Mouse (Mus musculus) A20 (cell line): Measurements from ENCODE around the gene Soga1.

Source experiments
- DNase-seq: peaks from one replicate; pipeline ENCODE4 v3.0.0-alpha.2; 2011; ENCODE audit warnings: low read depth, low spot score

The Soga1 gene

DNA sequence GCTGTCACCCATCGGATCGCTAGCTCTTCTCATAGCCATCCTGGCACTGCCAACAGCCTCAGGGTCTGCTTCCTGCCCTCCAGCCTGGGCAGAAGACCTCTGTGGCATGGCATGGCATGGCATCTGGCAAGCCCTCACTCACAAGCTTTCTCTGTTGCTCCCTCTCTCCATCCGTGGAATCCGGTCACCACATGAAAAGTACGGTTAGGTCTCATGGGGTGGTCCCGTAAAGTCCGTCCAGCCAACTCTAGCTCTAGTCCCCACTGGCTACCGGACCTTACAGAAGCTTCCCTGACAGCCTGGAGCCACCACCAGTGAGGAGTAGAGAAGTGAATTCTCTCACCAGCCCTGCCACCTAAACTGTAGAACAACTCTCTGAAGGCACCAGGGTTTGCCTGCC lies 2.3 kb upstream of the Soga1 start:
- DNase-seq = no peak

DNA sequence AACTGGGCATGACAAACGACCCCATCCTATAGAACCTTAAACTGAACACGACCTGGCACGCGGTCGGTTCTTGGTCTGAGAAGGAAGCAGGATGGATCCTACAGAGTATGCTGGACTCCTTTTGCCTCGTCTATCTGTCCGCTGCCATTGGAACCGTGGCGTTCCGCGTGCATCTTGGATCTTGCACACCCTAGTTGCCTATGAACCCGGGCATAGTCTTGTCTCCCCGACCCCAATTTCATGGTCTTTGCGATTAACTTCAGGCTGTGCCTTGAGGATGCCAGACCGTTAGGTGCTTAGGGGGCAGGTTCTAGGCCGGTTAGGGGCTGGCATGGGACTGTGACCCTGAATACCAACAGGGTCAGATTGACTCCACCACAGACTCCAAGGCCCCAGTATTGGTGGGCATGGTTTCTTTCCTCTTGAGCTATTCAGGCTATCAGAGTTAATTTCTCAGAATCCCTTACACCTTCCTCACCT lies 687 bp upstream of the Soga1 start:
- no peak for DNase-seq

DNA sequence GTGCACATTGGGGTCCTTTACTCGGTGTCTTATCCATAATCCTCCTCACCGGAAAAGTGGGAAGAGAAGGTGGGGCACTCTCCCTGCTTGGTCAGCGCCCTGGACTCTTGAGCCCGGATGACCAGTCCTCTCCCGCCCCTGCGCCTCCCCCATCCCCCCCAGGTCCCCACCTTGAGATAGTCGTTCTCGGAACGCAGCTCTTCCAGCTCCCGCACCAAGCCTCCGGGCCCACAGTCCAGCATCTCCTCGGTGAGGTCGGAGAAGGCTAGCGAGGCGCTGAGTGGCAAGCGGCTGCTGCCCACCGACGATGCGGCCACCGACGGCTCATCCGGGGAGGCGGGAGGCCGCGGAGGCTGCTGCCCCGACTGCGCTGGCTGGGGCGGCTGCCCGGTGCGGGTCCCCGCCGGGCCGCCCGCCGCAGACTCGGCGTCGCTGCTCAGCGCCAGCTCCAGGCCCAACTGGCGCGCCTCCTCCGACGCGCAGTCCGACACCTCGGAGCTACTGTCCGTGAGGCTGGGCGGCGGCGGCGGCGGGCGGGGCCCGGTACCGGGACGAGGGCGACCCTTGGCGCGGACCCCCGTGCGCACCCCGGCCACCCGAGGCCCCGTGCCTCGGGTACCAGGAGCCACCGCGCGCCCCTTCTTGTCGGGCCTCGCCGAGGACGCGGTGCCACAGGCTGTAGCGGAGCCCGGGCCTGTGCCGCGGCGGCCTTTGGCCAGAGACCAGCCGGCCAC lies 828 bp downstream of the Soga1 start:
- no peak for DNase-seq

DNA sequence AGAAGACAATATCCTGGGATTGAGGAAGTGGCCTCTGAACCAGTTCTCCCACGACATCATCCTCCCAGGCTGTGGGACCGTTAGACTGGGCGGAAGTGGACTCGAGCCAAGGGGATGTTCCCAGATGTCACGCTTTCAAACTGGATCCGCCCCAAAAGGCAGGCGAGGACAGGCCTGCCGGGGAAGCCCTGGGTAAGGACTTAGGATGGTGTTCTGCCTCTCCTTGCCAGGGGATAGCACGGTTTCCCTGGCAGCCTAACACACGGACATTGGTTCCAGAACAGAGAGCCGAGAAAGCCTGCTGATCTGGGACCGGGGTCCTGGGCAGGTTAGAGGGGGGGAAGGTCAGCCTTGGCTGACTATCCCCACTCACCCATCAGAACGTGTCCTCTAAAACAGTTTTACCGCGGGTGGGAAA lies 1.4 kb downstream of the Soga1 start:
- no peak for DNase-seq

DNA sequence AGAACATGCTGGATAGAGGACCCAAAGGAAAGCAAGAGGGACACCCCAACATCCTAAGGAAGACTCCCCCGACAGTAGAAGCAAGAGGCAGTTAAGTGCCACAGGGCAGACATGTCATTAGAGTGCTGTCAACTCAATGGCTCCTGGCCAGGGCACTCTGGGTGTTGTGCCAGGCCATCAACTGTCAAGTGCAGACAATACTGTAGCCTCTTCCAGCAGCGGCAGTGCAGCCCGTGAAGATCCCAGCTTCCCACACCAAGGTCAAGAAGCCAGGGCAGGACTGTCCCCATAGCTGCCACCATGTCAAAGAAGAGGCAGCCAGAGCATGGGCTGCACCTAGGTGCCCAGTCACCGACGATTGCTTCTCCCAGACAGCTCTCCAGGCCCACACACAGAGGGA lies 1.9 kb downstream of the Soga1 start:
- no peak for DNase-seq

DNA sequence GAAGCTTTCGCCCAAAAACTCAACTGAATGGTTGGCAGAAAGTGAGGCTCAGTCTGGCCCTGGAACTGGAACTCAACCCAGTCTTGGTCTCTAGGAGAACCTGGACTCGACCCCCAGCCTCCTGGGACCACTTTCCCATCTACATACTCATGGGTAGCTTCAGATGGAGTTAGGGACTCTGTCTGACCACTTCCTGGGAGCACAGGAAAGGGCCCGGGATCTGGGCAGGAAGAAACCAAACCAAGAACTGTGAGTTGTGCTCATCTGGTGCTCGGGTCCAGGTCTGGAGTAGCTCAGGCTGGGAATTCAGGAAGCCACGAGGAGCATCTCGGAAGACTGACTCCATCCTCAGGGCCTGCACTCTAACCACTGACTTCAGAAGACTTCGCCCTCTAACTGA lies 2.5 kb downstream of the Soga1 start:
- DNase-seq = no peak

DNA sequence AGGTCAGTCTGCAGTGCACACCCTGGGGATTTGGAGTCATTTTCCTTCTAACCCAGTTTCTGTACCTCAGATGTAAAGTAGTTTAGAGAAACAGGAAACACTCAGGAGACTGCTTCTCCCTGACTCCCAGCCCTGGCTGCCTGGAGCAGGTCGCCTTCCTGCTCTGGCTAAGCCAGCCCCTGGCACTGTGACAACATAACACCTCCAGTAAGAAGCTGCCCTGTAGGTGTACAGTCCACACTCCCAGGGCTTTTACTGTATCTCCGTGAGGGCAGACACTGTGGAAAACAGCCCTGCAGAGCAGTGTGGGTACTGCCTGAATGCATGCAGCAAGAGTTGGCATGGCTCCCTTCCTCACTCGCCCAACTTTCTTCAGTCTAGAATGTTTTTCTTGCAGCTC lies 3.4 kb downstream of the Soga1 start:
- DNase-seq = no peak

DNA sequence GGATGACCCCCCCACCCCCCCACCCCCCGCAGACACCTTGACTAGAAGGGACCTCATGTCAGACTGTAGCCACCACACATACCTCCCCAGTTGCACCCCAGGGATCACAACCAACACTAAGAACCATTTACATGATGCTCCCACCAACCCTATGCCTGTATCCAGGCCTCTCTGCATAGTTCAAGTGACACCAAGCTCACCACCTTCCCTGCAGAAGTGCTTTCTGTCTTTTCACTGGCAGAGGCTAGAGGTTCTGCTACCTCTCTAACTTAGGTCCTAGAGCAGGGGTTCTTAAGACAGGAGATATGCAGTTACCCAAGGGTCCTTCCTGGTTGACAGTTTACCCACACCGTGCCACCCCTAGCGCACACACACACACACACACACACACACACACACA lies 3.8 kb downstream of the Soga1 start:
- DNase-seq = no peak

DNA sequence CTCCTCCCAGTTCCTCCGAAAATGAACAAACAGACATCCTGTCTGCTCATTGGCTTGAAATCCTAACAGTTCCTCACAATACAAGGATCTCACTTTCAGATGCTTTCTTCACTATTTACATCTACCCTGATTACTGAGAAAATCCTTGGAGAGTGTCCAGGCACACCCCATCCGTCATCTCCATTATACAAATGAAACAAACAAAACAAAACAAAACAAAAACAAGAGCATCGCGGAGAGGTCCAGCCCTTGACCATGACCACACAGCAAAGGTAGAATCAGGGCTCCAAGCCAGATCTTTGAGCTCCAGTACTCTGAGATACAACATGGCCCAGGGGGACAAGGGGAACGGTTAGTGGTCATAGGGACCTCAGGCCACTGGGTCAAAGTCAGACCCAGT lies 4.3 kb downstream of the Soga1 start:
- no peak for DNase-seq

DNA sequence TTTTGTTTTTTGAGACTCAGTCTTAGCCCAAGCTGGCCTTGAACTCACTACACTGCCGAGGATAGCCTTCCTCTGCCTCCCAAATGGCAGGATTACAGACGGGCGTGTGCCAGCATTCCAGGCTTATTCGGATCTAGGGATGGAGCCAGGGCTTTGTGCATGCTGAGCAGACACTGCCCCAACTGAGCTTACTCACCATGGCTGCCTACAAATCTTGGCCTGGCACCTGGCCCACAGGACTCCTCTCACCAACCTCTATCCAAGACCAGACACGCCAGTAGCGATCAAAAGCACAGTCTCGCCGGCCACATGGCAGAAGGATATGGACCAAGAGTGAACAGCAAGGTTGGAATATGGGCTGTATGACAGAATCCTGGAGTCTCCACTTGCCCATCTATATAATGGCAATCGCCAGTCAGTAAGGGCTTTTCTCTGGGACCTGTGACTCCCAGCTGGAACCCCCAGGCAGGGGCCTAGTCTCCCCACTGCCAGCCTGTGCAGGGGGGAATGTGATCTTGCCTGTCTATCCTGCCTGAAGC lies 4.8 kb downstream of the Soga1 start:
- no peak for DNase-seq

DNA sequence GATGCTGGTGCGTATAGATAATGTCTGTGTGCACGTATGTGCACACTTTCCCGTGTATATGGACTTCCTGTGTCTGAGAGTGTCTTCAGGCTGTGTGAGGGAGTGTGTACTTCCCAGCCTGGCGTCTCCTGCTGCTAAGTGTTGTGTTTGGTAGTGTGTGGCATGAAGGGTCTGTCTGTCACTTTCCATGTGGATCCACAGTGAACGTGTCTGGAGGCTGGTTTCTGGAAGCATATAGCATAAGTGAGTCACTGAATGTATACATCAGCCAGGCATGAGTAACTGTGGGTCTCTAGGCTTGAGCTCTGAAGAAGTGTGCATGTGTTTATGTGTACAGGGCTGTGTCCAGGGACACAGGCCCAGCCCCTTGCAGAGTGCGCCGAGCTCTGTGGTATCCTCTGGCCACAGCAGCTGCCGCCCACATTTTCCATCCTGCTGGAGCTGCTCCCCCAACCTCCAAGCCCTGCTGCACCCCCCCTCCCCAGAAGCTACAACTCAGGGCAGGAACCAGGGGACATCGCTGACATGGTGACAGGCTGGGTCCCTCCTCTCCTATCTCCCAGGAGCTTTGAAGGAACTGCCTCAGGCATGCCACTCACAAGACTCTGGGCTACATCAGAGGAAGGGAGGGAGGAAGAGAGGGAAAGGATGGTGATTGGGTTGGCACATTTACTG lies 5.5 kb downstream of the Soga1 start:
- no peak for DNase-seq

DNA sequence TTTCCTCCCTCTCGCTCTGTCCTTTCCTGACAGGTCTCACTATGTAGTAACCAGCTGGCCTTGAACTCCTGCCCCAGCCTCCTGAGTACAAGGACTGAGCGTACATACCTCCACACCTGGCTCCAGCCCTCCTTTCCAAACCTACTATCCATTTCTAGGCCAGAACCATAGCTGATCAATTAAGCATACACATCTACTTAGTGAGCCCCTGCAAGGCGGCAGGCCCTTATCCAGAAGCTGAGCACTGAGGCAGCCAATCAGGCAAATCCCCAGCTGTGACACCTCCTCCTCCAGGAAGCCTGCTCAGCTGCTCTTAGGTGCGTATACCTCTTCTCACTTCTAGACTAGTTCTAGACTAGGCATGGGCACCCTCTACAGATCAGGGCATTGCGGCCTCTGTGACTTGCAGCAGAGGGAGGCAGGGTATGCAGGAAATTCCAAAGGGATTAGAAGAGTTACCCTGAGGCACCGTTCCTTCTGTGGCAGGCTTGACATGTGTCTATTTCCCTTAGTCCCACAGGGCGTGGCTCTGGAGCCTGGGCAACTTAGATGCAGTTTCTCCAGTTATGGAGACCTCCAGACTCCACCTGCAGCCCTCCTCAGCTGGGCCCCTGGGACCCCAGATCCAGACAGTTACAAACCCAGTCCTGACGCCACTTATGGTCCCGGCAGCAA lies 6.6 kb downstream of the Soga1 start:
- no peak for DNase-seq

DNA sequence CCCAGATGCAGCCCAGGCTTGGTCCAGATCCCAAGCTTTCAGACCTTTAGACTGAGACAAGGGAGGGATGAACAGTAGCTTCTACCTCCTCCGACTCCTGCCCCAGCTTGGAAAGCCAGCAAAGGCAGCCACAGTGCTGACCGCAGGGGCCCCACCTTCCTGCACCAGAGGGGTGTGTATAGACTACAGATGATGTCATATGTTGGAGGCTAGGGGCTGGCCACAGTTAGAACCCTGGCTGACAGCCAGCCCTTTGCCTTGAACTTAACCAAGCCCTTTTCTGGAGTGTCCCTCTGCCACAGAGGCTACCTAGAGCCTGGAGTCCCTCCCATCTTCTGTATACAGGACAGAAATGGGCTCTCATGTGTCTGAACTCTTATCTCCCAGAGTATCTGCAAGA lies 7.5 kb downstream of the Soga1 start:
- no peak for DNase-seq

DNA sequence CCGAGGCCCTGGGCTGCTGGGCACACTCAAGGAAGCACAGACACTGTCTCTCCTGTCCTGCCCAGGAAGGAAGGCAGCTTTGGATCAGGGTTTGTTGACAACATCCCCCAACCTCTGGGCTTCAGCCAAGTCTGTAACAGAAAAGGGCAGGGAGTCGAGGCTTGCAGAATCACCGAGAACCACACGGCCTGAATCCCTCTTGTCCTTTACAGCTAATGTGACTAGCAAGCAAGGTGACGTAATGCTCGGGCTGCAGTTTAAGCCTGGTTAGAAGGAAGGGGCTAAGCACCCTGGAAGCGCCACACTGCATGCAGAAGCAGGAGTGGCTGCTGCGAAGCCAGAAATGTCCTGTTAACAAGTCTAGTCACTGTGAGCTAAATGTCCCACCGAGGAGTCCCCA lies 8.7 kb downstream of the Soga1 start:
- DNase-seq = no peak

DNA sequence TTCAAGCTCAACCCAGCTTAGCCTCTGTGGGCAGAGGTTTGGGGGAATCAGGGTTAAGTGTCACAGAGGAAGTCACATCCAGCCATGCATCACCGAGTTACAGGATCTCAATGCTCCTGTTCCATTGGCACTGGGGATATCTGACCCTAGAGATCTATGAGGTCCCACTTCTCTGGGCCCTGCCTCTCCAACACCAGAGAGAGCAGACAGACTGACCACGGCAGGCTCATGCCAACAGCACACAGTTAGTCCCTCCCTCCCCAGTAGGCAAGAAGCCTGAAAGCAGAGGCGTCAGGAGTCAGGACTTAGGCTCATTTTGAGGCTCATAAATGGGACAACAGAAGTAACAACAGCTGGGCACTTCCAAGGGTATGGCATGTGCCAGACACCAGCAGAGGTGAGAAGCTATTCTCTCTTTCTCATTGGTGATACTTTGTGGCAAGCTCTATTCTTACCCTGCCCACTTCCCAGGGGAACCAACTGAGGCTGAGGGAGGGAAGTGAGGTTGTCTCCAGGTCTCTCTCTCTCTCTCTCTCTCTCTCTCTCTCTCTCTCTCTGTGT lies 9.2 kb downstream of the Soga1 start:
- no peak for DNase-seq

DNA sequence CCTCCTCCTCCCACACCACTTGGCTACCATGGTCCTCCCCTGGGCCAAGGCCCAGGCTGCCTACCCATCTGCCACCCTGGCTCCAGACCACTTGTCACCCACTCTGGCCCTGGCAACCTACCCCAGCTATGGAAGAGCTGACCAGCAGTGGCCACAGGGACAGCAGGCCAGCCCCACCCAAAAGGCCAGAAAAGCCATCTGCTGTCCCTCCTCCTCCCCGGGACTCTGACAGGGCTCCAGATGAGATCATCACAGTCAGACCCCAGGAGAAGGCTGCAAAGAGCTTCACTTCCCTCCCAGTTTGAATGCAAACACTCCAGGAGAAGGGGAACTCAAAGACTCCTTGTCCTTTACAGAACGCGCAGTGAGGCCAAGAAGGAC lies 9.7 kb downstream of the Soga1 start:
- no peak for DNase-seq

DNA sequence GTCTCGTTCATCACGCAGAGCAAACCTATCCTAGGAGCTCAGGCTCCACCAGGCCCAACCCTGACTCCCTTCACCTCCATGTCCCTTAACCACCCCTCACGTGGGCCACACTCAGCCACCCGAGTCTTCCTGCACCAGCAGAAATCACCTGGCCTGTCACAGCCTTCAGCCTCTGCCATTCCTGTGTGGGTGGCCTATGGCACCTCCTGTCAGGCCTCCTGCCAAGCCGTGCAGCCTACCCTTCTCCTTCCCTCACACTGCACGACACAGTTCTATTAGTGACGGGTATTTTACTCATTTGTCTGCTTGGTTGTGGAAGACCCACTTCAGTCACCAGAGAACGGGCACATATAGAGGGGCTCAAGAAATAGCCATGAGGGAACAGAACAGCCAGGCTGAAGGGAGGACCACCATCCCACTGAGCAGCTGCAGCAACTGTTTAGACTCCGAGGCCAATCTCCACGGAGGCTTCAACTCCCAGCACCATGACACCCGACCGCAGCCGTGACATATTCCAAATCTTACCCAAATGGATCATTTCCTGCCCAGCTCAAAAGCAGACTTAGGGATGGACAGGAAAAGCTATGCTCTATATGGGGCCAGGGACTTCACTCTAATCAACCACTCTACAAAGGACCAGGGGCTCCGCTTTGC lies 10.2 kb downstream of the Soga1 start:
- DNase-seq = no peak

DNA sequence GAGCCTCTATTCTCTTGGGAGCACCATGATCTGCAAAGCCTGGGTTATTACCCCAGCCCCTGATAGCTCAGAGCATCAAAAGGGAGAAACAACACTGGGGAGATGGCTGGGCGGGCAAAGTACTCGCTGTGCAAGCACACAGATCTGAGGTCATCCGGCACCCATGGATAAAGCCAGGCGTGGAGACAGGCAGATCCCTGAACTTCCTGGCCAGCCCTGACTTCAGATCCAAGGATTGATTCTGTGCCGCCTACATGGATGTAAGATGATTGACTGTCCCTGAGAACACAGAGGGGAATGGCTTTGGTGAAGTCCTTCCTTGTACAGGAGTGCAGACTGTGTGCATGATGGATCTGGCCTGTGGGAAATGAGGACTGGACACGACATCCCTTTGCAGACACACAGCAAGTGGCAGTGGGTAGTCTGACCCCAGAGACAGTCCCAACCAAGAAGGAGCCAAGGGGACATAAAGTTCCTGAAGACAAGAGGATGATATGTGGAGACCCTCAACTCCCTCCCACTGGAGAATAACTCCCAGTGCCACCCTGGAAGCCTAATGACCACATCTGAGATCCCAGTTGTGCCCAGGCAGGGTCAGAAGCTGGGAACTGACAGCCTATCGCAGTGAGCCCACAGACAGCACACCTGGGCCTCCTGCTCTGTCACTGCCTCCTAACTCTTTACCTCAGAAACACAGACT lies 12.2 kb downstream of the Soga1 start:
- DNase-seq = no peak

DNA sequence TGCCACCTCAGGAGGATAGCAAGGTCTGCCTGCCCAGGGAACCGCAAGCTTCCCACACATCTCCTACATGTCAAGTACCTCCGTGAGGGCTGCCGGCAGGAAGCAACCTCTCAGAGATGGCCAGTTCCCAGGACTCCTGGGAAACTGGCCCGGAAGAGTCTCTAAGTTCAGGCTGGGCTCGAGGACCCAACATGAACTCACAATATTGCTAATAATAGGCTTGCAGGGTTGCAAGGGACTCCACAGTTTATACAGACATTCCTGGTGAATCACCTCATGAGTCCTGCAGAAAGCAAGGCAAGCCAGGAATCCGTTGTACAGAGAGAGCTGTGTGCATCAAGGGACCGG lies 13.2 kb downstream of the Soga1 start:
- DNase-seq = no peak

DNA sequence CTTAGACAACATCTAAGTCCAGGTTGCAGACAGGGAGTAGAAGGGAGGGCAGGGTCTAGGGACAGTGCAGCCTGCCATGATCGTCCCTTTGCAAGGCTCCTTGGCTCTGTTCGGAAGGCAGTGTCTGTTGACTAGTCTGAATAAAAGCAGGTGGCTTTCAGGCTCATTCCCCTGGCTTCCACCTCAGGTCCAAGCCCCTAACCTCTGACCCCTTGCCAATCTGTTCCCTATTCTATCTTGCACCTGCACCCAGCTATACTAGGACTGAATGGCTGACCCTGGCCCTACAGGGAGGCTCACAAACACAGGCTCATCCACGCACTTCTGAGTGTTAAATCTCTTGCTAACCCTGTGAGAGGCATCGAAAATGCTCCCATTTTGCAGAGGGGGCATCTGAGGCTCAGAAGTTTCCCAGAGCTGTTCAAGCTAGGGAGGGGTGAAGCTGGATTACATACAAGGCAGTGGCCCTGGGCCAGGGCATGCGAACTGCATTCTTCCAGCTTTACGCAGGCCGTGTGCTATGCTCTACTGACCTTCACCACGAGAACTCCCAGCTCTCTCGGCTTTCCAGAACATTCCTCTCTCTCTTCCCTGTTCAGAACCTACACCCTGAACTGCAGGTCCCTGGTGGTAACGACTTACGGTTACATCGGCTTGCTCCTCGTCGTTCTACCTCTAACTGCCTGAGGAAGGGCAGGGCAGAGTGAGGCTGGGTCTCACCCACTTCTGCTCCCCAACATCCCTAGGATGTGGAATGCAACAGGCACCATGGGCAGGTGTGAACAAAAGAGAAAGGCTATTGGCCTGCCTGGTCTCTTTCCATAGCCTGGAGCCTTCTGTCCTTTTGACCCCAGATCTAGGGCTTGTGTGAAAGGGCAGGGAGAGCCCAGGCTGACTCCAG lies 13.8 kb downstream of the Soga1 start:
- DNase-seq = no peak
